Mouse (Mus musculus) bone marrow, adult 2 months (tissue): Measurements from ENCODE around the gene Gramd1c. TPM values are rescaled to one million over a fixed set of nuclear protein-coding genes. Genes with fewer than 3 reads are reported as not detected.

Experiments
- H3K27ac ChIP-seq: fragments of 200-500 bp; 2 replicates; pipeline ENCODE4 v1.5.1; 2012; ENCODE audit warnings: low read depth, mild to moderate bottlenecking, control low read depth, inconsistent platforms, low read length; ENCODE audit not compliant: control insufficient read depth, poor library complexity, insufficient read depth
- H3K4me1 ChIP-seq: fragments of 200-500 bp; 2 replicates; pipeline ENCODE4 v1.6.1; 2011; ENCODE audit warnings: low read length; ENCODE audit not compliant: control insufficient read depth, insufficient read depth
- H3K4me3 ChIP-seq: fragments of 200-500 bp; replicated peaks from 2 replicates; pipeline ENCODE3; 2011; ENCODE audit warnings: mild to moderate bottlenecking, low read depth, low read length, control low read depth; ENCODE audit not compliant: control insufficient read depth
- CTCF ChIP-seq: fragments of 200-500 bp; IDR thresholded peaks from 2 replicates; pipeline ENCODE4 v1.5.1; 2011; ENCODE audit warnings: low read length, control low read depth; ENCODE audit not compliant: control insufficient read depth, insufficient read depth
- POLR2A ChIP-seq: fragments of 200-500 bp; IDR thresholded peaks from 2 replicates; pipeline ENCODE4 v1.6.1; 2011; ENCODE audit warnings: low read depth, mild to moderate bottlenecking, control low read depth, low read length, borderline replicate concordance; ENCODE audit not compliant: control insufficient read depth
- WGBS: fragments of 180-500 bp; shearing (Covaris S2); methylation state at CpG from one replicate; pipeline ENCODE4 v1.1.7; 2018; 5-methylcytosine and 5-hydroxymethylcytosine counted together
- polyA plus RNA-seq: library from polyadenylated mRNA; stranded (reverse); fragments of >200 nt; gene quantifications from 2 replicates; pipeline ENCODE4 v1.2.4, GENCODE M21; 2011; ENCODE audit warnings: low replicate concordance; ENCODE audit not compliant: missing spikeins, insufficient read depth, insufficient read length

The Gramd1c gene
- polyA plus RNA-seq, 1 experiment, result 6.3 TPM

- 89% methylated on average over 3 of the region's 3 CpGs for WGBS
- TF ChIP-seq CTCF (no peak), POLR2A (no peak)
- no peaks in the 10 kb centered on the region for H3K4me1 ChIP-seq
- H3K4me3 ChIP-seq, result no peak overlapping the region
- no peak overlapping the region for H3K27ac ChIP-seq
These were observed 99.4 kb downstream of the Gramd1c start for GRCm38 (mm10) chr16:43963780-43964179.

DNA sequence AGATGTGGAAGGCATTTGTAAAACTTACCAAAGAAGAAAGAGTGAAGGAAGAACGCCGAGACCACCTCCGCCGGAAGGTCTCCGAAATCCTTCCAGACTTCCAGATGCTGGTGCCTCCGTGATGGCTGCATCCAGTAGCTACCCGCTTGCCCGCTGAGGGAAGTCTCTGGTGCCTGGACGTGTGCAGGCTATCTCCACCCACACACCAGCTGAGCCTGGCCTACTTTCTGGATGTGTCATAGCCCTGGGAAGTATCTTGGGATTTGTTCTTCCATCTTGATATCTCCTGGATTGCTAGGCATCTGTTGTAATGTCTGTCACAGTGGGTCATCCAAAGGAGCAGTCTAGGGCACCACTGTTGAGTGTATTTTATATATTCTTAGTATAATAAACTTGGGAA, 99.9 kb downstream of the Gramd1c start:
- TF ChIP-seq POLR2A, result no peak
- TF ChIP-seq CTCF, result no peak
- H3K4me1 ChIP-seq, result no peaks in the 10 kb centered on the region
- WGBS, result 87% methylated on average over 9 of the region's 9 CpGs

DNA sequence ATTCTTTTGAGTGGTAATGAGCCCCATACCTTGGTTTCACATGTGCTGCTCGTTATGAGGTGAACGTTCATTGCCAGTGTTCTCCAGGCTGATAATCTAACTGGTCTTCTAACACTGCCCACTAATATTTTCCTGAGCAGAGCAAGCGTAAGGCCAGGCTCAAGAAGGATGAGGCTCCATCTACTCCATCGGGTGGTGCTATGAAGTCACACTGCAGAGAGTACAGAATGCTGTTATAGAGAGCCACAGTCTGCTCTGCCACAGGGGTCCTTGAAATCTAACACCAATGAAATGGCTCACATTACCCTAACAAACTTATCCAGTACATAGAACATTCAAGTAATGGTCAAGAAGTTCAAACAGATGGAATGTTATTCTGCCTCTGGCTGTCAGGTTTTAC, 105.1 kb downstream of the Gramd1c start:
- 85% methylated on average over 4 of the region's 4 CpGs for WGBS
- no peak overlapping the region for H3K4me3 ChIP-seq

More for the DNA sequence above, 99.9 kb downstream of the Gramd1c start:
- Histone ChIP-seq H3K4me3 (no peak overlapping the region), H3K27ac (no peak overlapping the region)

DNA sequence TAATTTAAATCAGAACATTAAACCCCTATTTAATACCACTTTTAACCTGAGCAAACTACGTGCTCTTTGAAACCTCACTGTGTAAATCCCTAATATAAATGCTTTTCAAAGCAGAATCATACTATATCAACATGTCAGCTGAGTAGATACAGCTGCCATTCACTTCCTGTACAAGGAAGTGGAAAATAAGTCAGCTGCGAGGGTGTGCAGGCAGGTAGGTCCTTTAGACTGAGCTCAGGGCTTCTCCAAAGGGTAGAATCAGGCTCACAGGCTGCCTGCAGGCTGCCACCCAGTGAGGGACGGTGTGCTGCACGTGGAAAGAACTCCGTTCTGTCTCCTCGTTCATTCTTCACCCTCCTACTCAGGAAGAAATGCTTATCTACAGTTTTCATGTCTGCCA, 108.2 kb downstream of the Gramd1c start:
- TF ChIP-seq POLR2A, result no peak
- no peak for TF ChIP-seq CTCF
- Histone ChIP-seq H3K4me1 (peaks cover 4% of the 10 kb centered on the region), H3K27ac (peak overlapping the region; percentile 39; the same call in 1 of the 2 replicates), H3K4me3 (no peak overlapping the region)
- WGBS, result 42% methylated on average over 6 of the region's 6 CpGs

More for the DNA sequence above, 105.1 kb downstream of the Gramd1c start:
- Histone ChIP-seq H3K4me1 (no peaks in the 10 kb centered on the region; the same call in 1 of the 2 replicates), H3K27ac (no peak overlapping the region)
- TF ChIP-seq POLR2A (no peak), CTCF (no peak)

GRCm38 (mm10) chr16:43951591-43951990, 111.6 kb downstream of the Gramd1c start:
- peaks cover 4% of the 10 kb centered on the region for H3K4me1 ChIP-seq
- H3K27ac ChIP-seq, result no peak overlapping the region
- 8% methylated on average over 4 of the region's 4 CpGs for WGBS
- no peak overlapping the region for H3K4me3 ChIP-seq
- TF ChIP-seq CTCF (no peak), POLR2A (no peak)

DNA sequence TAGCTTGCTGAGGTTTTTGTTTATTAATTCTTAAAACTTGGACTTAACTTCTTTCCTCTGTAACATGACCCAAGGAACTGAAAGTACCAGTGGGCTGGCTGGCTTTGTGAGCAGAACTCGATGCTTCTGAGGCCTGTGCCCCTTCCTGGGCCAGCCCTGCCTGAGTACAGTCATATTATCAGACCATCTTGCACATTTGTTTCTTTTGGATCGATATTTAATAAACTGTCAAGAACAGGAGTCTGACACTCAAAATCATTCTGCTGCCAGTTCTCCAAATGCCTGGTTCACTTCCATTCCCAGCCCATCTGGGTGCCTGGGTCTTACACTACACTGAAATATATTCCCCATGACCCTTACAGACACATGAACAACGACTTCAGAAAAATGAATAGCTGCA, 117.3 kb downstream of the Gramd1c start:
- no peak overlapping the region for H3K4me3 ChIP-seq
- no peaks in the 10 kb centered on the region for H3K4me1 ChIP-seq
- WGBS, result 64% methylated on average over 3 of the region's 3 CpGs

DNA sequence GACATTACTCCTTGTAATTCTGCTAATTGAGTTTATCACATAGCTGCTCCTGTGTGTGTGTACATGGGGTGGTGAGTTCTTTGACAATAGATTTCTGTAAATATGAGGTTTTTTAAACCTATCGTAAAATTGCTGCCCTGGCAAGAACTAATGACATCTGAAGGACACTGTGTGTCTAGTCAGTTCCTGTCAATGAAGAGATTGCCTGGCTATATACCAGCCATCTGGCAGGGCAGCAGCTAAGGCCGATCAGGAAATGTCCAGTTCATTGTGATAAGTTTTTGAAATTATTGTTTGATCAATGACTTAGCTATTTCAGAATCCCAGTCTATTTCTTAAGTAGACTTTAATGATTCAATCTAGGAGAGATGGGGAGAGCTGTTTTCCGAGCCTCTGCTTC, 117.8 kb downstream of the Gramd1c start:
- no peak overlapping the region for H3K4me3 ChIP-seq
- H3K4me1 ChIP-seq, result no peaks in the 10 kb centered on the region
- no peak for TF ChIP-seq CTCF
- TF ChIP-seq POLR2A, result no peak
- H3K27ac ChIP-seq, result no peak overlapping the region
- WGBS, result 87% methylated on average over 3 of the region's 3 CpGs

More for the DNA sequence above, 117.3 kb downstream of the Gramd1c start:
- TF ChIP-seq CTCF, result no peak
- H3K27ac ChIP-seq, result no peak overlapping the region

DNA sequence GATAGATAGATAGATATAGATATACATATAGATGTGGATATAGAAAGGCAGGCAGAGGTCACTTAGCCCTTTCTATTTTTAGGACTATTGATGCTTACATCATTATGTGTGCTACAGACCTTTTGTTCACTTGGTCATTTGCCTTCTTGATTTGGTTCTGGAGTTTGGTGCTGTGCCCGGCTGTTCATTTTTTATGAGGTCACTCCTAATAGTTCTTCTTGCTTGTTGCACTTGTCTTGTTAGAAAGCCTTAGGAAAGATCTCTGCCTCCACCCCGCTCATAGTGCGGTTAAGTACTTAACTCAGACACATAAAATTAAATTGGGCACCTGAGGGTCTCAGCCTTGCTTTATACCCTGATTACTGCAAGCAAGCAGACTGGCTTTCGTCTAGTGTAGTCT, 122.3 kb downstream of the Gramd1c start:
- Histone ChIP-seq H3K4me3 (no peak overlapping the region), H3K27ac (no peak overlapping the region), H3K4me1 (no peaks in the 10 kb centered on the region)
- 87% methylated on average over 4 of the region's 4 CpGs for WGBS
- TF ChIP-seq POLR2A, result no peak
- no peak for TF ChIP-seq CTCF

DNA sequence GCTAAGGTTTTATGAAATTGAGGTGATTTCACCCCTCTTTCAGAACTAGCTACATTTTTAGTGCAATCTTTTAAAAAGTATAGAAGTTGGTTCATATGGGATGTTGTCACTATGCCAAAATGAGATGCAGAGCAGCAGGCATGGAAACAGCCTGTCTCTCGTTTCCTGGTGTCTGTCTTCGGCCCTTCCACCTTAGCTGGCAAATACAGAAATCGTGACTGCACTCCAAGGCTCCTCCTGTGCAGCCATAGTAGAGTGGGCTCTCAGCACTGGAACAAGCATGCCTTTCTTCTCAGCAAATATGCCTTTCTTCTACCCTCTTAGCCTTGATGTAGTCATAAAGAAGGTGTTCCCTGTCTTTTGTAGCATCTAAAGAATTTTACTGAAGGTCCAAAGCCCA, 127.3 kb downstream of the Gramd1c start:
- no peak overlapping the region for H3K4me3 ChIP-seq
- no peak overlapping the region for H3K27ac ChIP-seq
- WGBS, result 76% methylated on average over 3 of the region's 3 CpGs
- no peaks in the 10 kb centered on the region for H3K4me1 ChIP-seq
- TF ChIP-seq POLR2A (no peak), CTCF (no peak)
